Mouse (Mus musculus): Measurements from ENCODE around the gene Stpg1.

Stpg1 gene

DNA sequence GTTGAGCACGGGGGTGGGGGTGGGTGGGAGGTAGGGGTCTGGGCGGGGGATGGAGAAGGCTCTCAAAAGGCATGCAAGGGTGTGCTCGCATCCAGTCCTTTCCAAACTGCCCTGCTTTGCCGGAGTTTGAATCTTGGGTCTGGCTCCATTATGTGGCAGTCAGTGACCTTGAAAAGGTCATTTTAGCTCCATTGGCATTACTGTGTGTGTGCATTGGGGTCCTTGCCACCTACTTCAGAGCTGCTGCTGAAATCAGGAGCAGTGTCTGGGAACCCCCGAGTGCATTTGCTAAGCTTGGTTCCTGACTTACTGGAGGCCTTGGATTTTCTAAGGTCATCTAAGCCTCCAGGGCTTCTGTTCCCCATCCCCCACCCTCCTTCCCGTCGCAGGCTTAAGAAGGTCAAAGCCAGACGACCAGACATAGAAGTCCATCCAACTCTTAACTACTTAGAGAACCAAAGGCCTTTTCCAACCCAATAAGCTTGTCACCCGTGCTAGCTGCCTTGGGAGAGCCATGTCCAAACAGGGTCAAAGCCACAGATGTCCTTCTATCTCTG, 54.0 kb downstream of the Stpg1 start:
- no peak for DNase-seq (ENCODE audit: low read depth, low spot score)

GRCm38 (mm10) chr4:135549323-135549722, 54.7 kb downstream of the Stpg1 start:
- no peak for DNase-seq (ENCODE audit: low read depth, low spot score)

DNA sequence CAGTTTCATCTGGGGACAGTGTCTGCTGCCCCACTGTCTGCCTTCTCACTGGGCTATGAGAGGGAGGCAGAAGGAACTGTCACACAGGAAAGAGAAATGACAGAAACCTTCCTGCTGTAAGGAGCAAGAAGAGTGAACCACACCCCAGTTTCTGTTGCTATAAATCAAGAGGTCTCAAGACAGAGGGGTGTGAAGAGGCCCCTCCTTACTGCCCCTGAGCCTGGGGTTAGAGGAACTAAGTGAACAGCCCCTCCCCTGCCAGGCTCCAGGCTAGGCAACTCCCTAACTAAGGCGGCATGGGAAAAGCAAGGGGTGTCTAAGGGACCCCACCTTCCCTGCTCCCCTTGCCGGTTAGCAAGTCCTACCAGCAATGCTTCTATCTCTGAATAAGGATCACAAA, 69.2 kb downstream of the Stpg1 start:
- no peak for DNase-seq (ENCODE audit: low read depth, low spot score)

GRCm38 (mm10) chr4:135565400-135565799, 70.8 kb downstream of the Stpg1 start:
- DNase-seq (ENCODE audit: low read depth, low spot score) = no peak

GRCm38 (mm10) chr4:135567042-135567441, 72.5 kb downstream of the Stpg1 start:
- no peak for DNase-seq (ENCODE audit: low read depth, low spot score)

DNA sequence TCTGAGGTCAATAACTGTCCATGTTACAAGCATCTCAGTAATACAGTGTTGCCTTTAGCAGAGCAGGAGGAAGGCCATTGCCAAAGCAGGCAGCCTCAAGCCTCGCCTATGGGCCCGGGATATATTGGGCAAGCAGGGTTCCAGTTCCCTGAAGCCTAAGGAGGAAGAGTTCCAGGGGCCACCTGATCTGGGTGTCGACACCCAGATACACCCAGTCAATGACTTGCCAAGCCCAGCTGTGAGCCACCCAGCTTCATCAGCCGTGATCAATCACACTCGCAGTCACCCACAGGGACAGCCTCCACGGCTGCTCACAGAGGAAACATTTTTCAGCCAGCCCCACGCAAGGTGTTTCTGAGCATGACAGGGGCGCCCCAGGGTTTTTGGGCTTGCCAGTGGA, 72.9 kb downstream of the Stpg1 start:
- DNase-seq (ENCODE audit: low read depth, low spot score) = no peak

DNA sequence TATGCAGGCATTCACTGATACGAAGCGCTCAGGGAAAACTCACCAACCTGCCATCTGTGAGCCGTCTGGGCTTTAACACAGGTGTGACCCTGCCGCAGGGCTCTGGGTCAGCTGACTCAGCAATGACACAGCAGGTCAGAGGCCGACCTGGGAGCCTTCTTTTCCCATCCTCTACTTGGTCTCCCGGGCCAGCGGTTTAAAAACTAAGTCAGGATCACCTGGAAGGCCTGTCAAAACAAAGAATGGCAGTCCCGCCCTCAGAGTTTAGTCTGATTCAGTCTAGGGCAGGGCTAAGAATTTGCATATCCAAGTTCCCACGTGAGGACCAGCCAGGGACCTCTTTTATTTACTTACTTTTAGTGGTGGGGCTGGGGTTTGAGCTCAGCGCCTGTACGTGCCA, 74.6 kb downstream of the Stpg1 start:
- DNase-seq (ENCODE audit: low read depth, low spot score) = peak; percentile 56

DNA sequence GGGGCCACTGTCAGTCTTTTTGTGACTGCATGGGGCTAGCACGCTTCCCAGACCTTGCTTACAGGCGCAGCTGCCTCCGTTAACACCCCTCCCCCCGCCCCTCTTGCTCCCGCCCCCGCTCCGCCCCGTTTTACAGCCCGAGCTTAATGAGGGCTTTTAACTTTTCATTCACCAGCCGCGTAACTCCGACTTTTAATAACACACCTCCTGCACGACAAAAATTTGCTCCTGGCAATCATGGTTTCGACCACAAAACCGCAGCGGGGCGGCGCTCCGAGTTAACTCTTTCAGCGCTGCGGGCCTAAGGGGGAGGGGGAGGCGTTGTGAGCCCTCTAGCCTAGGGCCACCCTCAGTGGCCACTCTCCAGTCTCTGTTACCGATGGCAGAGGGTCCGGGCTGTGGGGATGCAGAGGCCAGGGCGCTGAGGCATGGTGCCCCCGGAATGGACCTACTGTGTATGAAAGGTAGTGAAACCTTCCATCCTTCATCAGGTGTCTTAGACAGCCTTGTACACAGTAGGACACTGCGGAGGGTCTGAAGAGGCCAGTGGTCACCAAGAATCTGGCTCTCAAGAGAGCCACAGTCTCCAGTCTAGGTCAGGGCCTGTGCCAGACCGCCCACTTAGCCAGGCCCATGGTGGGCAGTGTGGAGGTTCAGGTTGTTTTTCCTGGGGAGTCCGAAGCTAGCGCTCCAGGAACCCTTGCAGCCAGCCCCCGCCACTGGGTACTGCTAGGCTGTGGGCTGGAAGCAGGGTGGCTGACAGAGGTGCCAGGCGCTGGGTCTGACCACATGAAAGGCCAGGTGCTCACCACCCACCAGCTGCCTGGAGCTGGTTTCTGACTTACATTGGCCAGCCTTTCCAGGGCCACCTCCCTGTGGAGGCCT, 75.8 kb downstream of the Stpg1 start:
- DNase-seq (ENCODE audit: low read depth, low spot score) = peak; percentile 85

- DNase-seq (ENCODE audit: low read depth, low spot score) = peak; percentile 25
Measured at GRCm38 (mm10) chr4:135571037-135571550, 76.5 kb downstream of the Stpg1 start.

- peak; percentile 48 for DNase-seq (ENCODE audit: low read depth, low spot score)
Measured at GRCm38 (mm10) chr4:135572276-135572675, 77.7 kb downstream of the Stpg1 start.

DNA sequence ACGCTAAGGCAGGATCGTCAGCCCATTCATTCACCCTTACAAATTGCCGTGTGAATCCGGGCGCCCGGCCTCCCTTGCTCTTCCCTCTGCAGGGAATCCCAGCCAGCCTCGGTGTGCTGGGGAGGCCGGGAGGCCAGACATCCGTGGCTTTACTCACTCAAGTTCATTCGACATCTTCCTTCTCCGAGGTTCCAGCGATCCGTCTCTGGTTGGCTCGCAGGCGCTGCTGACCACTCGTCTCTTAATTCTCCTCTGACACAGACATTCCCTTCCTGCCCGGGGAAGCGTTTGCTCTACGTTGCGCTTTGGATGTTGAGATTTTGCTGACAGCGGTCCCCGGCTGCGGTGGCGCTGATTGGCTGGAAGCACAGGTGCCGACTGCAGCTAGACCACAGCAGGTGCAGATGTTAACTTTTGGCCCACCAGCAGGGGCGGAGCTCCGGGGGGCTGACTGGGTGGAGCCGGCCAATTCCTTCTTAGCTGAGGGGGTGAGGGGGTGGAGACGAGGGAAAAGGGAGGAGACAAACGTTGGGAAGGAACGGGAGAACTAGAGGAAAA, 78.7 kb downstream of the Stpg1 start, which contains the start of gene Grhl3:
Grhl3 (minus strand) TSS at position 380 of the 558 bp plus-strand sequence.
- DNase-seq (ENCODE audit: low read depth, low spot score) = peak; percentile 64

GRCm38 (mm10) chr4:135575365-135576140, 81.0 kb downstream of the Stpg1 start:
- no peak for DNase-seq (ENCODE audit: low read depth, low spot score)

DNA sequence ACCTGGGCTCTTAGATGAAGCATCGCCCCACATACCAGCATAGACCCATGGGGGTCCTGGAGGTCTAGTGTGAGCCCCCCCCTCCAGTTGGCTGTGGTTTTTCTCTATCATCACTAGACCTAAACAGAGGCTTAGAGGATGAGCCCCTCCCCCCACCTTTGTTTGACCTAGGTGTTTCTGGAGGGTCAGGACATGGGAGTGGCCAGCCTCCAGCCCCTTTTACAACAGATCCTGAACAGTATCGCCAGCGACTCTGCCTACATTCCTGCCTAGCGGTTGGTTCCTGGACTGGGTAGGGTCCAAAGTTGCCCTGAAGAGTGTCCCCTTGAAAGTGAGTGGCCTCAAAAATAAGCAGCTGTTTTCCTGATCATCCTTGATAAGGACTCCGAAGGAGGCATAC, 83.9 kb downstream of the Stpg1 start:
- DNase-seq (ENCODE audit: low read depth, low spot score) = no peak

DNA sequence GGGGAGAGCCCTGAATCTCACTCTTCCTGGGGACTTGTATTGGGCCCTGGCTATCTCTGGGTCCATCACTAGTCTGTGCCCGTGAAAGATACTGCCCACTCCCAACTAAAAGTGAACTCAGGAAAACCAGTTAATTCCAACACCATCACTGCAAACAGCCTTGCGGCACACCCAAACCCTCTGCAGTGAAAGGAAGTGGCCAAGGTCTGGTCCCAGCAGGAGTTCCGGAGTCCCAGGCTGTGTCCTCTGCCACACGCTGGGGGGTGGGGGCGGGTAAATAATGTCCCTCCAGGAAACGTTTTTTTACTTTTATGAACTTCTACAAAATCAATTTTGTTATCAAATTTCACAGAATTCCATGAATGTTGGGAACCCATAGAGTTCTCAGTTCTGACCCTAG, 85.1 kb downstream of the Stpg1 start:
- no peak for DNase-seq (ENCODE audit: low read depth, low spot score)

- no peak for DNase-seq (ENCODE audit: low read depth, low spot score)
Measured at GRCm38 (mm10) chr4:135581222-135581910, 86.8 kb downstream of the Stpg1 start.

GRCm38 (mm10) chr4:135584838-135585237, 90.2 kb downstream of the Stpg1 start:
- no peak for DNase-seq (ENCODE audit: low read depth, low spot score)
